Mouse (Mus musculus) inflammation-experienced regulatory T-cells, adult 6 months (primary cell): ENCODE measurements at regions not wholly inside any gene's neighbourhood (a gene's known extent, or its start where the extent isn't known, plus 50 kb on each side); places are given as distances from the start of the nearest gene placed in this dataset.

Experiments
- ATAC-seq: one replicate; pipeline ENCODE4 v1.8.0; 2017

DNA sequence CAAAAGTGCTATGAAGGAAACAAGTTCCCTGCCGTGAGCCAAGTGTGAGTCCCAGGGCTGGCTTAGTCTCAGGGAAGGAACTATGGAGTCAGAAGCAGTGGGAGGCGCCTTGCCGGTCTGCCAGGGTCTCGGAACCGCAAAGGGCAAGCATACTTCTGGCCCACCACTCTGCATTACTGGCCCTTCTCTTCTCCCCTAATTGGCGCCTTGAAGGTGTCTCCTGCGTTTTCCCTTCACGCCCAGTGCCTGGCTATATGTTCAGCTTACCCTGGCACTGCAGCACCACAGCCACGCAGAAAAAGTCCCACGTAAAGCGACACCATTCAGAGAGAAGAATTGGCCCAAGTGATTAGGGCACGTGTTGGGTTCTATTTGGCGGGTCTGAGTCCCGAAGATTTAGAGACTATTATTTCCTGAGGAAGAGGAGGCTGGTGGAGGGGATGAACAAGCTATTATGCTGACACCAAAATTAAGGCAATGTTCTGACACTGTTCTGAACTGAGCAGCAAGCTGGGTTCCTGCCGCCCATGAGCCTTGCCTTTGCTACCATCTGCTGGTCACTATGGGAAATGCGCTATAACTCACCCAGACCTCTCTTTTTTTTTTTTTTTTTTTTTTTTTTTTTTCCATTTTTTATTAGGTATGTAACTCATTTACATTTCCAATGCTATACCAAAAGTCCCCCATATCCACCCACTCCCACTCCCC is 288.5 kb upstream of the Jmjd1c start:
- peak; percentile 58 for ATAC-seq

DNA sequence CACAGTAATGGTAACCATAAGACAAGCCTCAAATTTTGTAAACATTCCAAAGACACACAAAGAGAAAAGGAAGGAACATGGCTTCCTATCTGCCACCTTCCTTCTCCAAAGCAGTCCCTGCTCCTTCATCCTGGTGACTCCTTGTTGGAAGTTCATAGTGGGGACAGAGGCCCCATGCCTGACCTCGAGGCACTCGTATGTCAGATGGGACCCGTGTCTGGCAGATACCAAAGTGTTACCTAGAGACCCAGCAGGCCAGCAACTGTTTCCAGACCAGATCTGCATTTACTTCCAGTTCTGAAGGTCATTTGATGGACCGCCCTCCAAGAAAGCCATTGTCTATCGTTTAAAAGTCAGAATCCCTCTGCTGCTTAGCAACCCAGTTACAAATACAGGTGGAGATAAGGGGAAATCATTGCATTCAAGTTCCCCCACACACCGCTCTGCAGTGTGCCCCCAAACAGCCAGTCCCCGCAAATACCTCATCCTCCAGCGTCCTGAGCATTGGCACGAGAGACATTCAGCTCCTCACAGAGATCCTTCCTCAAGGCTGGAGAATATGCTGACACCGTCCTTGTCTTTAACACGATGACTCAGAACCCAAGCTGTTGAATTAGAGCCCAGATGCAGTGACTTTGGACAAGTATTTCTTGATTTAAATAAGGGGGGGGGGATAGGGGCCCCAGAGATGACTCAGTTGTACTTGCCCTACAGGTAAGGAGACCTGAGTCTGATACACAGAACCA is 283.2 kb upstream of the Jmjd1c start:
- no peak for ATAC-seq

DNA sequence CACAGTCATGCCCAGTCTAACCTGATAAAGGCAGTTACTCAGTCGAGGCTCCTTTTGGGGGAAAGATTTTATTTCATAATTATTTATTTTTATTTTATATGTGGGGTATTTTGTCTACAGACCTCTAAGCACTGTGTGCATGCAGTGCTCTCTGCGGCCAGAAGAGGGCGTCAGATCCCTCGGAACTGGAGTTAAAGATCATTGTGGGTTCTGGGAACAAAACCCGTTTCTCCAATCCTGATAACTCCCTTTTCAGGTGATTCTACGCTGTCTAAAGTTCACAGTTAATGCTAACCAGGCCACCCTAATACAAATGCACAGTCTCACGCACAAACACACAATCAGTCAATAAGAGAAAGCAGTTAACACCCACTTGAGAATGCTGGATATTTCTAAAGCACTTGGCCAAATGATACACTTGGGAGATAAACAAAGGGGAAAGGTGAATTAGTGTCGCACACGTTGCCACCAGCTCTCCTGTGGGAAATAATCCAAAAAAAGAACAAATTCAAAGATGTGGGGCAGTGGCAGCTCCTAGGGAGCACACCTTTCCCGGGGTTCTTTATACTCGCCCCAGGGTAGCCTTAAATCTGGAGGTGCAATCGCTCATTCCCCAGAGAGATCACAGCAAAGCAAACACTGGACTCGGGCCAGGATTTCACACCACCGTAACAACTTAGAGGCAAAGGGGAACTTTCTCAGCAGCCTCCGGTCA is 281.9 kb upstream of the Jmjd1c start:
- ATAC-seq: no peak

- ATAC-seq: peak; percentile 63
These were observed 281.2 kb upstream of the Jmjd1c start for GRCm38 (mm10) chr10:66814565-66815201.

- no peak for ATAC-seq
These were observed 280.0 kb upstream of the Jmjd1c start for GRCm38 (mm10) chr10:66815951-66816350.

DNA sequence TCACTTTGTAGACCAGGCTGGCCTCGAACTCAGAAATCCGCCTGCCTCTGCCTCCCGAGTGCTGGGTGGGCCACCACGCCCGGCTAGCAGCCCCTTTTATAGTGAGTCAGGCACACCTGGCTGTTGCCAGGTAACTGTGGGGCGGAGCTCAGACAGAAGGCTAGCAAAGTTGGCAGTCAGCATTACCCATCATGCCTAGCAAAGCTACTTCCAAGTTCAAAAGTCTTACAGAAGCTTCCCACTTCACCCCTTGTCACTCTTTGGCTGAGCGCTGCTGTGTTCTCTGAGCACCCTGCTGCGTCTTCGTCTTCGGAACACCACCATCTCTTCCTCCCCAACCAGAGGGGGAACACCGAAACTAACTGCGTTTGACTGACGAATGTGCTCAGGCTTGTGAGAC is 279.1 kb upstream of the Jmjd1c start:
- no peak for ATAC-seq

DNA sequence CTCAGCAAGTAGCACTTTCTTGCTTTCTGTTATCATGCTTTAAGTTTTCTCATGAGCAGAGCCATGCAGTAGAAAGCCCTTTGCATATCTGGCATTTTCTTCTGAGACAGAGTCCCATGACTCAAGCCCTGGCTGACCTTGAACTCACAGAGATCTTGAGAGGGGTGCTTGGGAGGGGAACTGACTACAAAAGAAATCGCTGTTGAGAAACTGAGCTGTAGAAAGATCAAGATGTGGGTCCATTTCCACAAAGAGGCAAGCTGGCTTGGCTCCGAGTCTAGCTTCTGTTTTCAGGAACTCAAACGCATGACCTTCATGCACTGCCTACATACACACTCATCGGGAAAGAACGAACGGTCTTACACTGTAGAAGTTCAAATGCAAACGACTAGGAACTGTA is 278.0 kb upstream of the Jmjd1c start:
- no peak for ATAC-seq

- no peak for ATAC-seq
These were observed 276.4 kb upstream of the Jmjd1c start for GRCm38 (mm10) chr10:66819517-66819916.

DNA sequence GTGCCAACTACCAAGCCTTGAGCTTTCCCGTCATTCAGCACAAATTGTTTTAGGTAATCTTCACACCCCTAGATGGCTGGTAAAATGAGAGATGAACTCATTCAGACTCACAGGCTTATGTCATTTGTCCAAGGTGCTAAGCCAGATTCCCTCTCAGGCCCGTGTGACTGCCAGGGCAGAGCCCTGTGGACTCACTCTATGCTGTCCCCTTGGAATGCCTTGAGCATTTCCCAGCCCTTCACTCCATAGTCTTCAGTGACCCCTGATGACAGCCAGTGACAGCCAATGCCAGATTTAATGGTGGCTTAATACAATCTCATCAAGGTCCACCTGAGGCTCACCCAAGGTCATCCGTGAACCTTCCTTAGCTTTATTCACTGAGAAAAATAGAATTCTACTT is 270.2 kb upstream of the Jmjd1c start:
- no peak for ATAC-seq

DNA sequence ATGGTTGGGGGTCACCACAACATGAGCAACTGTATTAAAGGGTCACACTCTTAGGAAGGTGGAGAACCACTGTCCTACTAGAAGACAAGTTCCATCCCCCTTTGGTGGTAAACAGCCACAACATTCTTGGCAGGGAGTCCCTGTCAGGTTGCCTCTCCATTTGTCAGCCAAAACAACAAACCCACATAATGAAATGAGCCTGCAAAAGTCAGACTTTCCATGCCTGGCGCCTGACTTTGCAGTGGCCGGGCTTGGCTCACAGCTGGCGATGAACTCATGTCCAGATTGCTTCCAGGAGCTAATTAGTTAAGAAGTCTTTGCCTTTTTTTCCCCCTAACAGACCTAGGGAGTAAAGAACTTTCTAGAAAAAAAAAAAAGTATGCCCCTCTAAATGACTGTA is 269.6 kb upstream of the Jmjd1c start:
- ATAC-seq: no peak

- ATAC-seq: no peak
These were observed 261.0 kb upstream of the Jmjd1c start for GRCm38 (mm10) chr10:66834974-66835373.

GRCm38 (mm10) chr10:66839058-66839457 is 256.9 kb upstream of the Jmjd1c start:
- no peak for ATAC-seq

- ATAC-seq: no peak
These were observed 252.7 kb upstream of the Jmjd1c start for GRCm38 (mm10) chr10:66843258-66843657.

GRCm38 (mm10) chr10:66848778-66849177 is 247.1 kb upstream of the Jmjd1c start:
- no peak for ATAC-seq

- no peak for ATAC-seq
These were observed 246.2 kb upstream of the Jmjd1c start for GRCm38 (mm10) chr10:66849681-66850080.

- no peak for ATAC-seq
These were observed 244.9 kb upstream of the Jmjd1c start for GRCm38 (mm10) chr10:66850972-66851478.

DNA sequence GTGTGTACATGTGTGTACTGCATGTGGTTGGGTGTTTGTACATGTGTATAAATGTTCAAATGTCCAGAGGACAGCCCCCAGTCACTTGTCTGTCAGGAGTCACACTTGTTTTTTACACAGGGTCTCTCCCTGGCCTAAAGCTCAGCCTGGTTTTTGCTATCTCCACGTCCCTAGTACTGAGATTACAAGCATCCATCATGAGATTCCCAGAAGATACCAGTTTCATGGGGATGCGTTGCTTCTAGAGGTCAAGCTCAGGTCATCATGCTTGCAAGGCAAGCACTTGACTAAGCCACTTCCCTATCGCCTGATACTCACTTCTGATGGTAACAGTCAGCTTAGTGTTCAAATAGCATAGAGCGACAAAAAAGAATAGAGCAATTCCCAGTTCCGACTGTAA is 244.1 kb upstream of the Jmjd1c start:
- no peak for ATAC-seq

DNA sequence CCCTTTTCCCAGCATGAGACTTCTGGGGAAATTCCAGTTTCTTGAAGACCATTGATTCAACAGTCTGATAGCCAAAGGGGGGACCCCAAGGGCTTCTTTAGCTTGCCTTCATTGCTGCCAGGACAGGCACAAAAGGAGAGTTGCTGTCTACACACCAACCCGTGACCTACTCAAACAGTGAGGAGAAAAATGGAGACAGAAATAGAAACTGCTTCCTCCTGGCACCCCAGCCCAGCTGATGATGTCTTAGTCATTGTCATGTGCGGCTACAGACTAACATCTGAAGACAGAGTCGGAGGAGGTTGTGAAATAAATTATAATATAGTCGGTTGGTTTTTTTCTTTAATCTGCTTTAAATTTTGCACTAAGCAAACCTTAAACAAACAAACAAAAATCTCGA is 243.2 kb upstream of the Jmjd1c start:
- ATAC-seq: peak; percentile 41

DNA sequence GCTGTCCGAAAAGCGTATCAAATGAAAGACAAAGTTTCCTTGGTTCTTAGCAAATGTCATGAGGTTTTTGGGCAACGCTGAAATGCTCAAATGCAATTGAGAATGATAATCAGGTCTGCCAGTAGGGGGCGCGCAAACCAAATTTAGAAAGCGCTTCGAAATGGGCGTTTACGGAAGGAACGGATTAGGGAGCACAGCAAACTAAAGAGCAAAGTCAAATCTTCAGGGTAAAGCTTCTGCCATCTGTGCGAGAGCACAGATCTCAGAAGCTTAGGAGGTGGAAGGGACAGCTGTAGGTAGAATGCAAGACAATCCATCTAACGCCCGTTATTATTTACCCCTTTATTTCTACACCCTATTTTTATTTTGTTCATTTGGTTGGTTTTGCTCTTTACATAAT is 242.7 kb upstream of the Jmjd1c start:
- peak; percentile 87 for ATAC-seq

- ATAC-seq: no peak
These were observed 241.0 kb upstream of the Jmjd1c start for GRCm38 (mm10) chr10:66854895-66855294.

GRCm38 (mm10) chr10:66857330-66857729 is 238.6 kb upstream of the Jmjd1c start:
- ATAC-seq: no peak

GRCm38 (mm10) chr10:66861421-66861820 is 234.5 kb upstream of the Jmjd1c start:
- no peak for ATAC-seq
